Mouse (Mus musculus) WW6 (cell line): Measurements from ENCODE around the gene Huwe1.

ENCODE experiments used
- DNase-seq: peaks from one replicate; pipeline ENCODE4 v3.0.0-alpha.2; 2013; ENCODE audit warnings: low read depth, low spot score

Huwe1 gene

DNA sequence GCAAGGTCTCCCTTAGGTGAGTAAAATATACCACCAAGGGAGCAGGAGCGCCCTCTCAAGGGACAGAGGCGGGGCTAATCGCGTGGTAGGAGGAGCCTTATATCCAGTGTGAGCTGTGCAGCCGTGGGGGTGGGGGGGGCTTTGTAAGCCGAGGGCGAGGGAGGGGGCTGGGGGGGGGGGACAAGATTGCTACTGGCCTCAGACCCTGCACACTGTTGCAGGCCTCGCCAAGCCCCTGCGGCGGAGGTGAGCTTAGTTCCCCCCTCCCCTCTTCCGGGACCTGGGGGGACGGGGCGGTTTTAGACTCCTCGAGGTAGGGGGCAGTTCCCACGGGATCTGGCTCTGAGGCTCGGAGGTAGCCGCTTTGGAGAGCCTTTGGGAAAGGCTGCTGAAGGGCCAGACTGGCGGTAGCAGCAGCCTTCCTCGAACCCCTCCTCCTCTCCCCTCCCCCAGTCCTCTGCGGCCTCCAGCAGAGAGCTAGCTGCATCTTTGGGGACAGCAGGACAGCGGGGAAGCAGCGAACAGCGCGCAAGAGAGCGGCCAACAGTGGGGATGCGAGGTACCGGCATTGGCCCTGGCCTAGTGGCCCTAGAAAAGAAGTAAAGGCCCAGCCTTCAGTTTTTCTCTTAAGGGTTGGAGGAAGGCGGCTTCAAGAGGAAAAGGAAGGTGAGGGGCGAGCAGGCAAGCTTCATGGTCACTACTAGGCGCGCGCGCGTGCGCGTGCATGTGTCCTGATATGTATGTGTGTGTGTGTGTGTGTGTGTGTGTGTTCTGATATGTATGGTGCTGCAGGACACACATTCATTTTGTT, at the start of gene Huwe1:
Huwe1 (plus strand) TSS at position 107 of the 811 bp plus-strand sequence.
- DNase-seq = peak; percentile 20

DNA sequence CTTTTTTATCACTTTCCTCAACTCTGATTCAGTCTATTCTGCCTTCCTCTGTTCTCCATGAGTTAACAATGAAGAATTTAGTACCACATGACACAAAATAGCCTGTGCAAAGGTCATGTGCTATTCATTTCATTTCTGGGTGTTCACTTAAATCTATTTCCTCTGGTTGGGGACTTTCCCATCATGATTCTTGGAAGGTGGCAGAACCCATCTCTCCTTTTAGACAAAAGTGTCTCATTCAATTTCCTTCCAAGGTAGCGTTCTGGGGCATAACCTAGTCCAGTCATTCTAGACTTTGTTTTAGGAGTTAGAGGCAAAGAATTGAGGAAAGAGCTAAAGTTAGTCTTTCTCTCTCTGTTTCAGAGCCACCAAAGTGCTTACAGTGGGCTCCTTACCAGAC, 20.3 kb upstream of the Huwe1 start:
- no peak for DNase-seq

DNA sequence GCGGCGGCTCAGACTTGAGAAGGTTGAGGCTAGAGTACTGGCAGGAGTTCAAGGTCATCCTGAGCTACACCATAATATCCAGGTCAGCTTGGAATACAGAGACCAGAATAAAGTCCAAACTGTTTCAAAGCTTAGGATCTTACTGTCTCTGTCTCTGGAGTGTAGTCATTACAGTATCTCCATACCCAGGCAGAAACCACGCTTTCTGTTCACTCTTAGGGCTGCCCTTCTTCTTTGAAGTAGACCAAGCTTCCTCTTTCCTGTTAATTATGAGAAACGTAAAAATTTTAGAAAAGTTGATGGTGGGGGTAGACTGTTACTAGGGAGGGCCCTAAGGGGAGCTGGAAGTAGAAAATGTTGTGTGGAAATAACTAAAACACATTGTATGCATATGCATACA, 17.7 kb upstream of the Huwe1 start:
- DNase-seq = no peak

DNA sequence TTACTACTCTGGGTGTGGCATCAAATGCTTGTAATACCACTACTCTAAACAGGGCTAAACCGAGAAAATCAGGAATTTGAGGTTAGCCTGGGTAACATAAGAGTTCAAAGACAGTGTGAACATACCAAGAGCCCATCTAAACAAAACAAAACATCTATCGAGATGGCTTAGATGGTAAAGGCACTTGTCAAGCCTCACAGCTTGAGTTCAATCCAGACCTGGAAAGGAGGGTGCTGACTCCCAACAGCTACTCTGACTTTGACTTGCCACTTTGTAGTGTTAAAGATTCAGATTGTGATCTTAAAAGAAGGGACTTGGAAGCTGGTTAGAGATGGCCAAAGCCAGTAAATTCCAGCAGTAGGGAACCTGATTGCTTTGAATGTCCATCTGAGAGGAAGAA, 7.8 kb upstream of the Huwe1 start:
- peak; percentile 5 for DNase-seq

DNA sequence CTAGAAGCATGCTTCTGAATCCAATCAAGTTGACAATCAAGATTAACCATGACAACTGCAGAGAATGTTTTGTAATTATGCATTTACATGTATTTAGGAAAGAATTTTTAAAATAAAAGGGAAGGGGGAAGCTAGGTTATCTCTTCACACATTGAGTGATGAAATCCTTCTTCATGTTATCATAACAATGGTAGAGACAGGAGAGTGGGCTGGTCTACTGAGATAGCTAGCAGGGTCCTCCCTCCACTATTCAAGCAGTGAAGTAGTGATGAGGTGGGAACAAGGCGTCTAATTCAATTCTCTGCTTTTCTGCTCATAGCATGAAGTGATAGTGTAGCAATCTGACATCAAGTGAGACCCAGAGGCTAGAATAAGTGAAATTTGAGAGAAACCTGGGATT, 2.6 kb upstream of the Huwe1 start:
- DNase-seq = no peak

DNA sequence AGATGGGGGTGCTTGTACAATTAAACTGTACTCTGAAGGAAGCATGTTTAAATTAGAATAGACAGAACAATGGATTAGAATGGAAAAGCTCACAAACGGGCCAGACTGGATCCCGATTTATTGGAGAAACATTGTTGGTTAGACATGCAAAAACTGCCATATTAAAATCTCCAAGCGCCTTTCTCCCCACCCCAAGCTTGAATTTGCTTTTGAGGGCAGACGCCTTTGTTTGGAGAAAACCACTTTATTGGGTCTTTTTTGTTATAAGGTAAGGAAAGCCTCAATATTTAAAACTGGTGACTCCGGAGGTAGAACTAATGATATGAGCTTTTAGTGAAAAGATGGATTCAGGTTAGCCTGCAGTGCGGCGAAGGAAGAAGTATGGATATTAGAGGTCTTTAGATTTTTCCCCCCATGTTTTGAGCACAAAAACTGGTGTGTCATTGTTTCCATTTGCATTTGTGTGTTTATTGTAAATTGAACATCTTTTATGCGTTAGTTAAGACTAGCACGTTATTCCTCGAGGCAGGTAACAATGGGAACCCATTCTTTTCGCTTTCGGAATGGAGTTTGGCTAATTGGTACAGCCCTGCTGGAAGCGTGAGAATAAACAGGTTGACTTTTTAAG, 1.8 kb downstream of the Huwe1 start:
- no peak for DNase-seq

DNA sequence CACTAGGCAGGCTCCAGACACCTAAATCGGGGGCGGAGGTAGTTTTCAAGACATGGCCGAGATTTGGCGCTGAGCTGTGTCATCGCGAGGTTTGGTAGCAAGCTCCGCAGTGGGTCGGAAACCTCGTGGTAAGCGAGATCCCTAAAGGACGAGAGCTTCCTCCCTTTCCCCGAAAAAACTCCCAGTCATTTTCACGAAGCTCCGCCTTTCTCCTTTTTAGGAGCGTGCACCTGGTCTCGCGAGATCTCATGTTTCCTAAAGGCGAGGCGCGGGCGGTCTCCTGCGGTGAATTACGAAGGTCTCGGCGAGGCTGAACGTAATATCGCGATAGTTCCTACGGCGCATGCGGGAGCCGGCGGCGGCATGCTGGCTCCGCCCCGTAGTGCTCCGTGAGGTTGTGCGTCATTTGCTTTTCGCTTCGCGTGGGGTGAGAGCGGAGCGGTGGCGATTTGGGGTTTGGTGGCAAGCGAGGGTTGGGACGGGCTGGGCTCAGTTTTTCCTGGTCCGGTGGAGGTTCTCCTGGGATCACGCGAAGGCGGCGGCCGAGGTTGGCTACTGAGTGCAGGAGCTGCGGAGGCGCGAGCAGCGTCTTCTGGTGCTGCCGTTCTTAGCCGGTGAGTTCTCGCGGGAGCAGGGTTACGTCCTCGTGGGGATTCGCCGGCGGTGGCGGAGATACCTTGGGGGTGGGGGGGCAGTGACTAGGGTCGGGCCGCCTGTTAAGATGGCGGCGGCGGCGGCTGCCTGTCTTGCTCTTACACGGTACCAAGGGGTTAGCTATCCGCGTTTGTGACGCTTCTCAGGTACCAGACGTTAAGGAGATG, 2.6 kb downstream of the Huwe1 start:
- peak; percentile 85 for DNase-seq

DNA sequence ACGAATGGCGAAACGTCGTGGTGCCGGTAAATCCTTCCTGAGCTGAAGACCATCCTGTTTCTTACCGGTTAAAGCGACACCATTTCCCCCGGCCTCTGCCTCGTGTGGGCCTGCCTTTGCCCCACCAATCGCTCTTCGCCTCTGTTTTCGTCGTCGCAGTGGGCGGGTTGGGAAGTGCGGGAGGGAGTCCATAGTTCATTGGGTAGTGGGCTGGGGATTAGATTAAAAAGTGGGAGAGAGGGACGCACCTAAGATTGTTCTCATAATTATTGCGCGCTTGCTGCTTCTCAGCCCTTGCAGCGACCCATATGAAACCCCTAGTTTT, 3.1 kb downstream of the Huwe1 start:
- no peak for DNase-seq

DNA sequence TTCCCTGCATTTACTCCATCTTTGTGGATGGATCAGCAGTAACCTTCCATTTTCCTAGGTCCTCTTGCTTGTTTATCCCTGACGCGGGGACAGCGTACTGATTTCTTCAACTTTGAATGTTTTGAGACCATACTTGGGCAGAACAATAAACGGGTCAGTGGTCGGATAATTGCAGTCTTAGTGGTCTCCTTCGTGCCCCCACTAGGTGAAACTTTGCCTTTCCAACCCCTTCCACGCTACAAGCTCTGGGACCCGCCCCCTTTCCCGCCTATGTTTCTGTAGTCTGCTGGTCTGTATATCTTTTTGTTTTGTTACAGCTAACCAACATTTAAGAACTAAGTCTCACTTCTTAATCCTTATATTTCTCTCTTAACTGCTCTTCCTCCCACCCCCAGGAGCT, 3.8 kb downstream of the Huwe1 start:
- DNase-seq = no peak

DNA sequence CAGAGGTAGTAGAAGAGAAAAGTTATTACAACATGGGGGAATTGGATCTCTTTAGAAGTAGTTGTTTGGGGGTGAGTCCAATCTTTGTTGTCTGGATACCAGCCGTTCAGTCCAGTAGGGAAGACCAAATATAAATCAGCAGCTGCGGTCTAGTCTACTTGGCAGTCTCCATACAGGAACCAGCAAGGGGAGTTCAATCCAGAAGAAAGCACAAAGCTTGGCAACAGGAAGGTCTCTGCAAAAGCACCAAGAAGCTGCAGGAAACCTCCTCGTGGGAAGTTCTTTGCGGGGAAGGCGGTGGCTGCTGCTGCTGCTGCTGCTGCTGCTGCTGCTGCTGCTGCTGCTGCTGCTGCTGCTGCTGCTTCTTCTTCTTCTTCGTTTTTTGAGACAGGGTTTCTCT, 10.9 kb downstream of the Huwe1 start:
- DNase-seq = no peak

DNA sequence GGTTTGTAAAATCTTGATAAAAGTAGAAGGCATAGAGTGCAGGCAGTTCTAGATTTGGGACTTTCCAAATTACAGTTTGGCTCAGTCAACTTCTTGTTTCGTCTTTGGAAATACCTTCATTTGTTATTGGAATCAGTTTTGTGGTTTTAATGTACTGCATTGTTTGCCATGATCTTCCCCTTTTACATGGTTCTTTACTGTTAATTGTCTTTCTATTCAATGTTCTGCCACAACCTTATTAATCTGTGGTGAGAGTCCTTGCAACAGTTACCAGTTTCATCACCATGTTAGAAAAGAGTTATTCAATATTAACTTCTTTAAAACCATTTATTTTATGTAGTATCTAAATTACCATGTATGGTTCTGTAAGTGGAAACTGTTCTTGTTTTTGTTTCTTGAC, 13.0 kb downstream of the Huwe1 start:
- no peak for DNase-seq

DNA sequence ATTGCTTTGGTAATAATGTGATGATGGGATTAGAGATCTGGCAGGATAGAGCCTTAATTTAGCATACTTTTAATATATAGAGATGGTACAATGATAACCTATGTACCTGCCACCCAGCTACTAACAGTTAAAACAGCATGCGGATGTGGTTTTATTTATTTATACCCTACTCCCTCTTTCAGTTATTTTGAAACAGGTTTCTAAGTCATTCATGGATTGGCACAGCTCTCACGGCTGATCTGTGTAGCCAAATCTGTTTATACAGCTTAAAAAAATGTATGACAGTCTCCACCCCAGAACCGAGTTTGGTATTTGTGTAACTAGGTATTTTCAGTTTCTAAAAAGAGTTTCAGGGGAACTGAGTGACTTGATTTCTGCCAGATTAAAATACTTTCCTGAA, 17.1 kb downstream of the Huwe1 start:
- DNase-seq = no peak

DNA sequence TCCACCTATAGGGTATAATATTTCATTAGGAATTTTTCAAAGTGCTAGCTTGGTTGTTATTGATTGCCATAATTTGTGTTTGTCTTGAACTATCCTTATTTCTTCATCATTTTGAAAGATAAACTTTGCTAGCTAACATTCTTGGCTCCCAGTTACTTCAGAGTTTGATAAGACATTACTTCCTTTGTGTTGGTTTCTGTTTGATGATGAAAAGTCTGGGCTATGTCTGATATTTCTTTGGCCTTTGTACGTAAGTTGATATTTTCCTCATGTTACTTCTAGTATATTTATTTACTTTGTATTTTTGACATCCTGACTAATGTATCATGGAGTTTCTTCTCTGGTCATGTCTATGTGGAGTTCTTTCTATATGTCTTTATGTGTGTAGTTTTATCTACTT, 28.4 kb downstream of the Huwe1 start:
- DNase-seq = no peak

DNA sequence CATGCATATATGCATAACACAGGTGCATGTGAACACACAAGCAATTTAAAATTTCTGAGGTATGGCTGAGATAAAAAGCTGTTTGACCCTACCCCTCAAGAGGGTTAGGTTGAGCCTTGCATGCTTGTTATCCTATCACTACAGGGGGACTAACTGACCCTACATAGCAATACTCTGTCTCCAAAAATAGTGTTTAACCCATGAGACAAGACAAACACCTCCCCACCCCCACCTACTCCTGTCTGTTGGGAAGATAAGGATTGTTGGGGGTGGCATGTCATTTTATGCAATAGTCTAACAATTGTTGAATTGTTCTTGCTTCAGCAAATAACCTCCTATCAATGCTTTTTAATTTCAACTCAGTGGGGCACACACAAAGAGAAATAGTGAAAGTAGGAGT, 30.7 kb downstream of the Huwe1 start:
- DNase-seq = no peak

DNA sequence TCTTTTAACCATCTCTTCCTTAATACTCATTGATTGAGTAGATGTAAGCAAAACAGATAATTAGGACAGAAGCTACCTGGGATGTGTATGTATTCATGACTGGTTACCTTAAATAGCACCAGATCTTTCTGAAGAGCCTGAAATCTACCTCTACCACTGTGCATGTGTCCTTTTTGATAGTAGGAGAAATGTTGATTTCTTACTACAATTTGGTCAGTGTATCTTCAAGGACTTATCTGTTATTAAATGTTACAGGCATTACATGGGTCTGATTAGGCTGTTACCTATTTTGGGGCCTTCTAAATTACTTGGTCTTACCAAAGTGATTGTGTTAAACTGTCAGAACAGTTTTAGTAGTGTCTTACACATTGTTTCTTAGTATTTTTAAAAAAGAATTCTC, 32.4 kb downstream of the Huwe1 start:
- DNase-seq = no peak

DNA sequence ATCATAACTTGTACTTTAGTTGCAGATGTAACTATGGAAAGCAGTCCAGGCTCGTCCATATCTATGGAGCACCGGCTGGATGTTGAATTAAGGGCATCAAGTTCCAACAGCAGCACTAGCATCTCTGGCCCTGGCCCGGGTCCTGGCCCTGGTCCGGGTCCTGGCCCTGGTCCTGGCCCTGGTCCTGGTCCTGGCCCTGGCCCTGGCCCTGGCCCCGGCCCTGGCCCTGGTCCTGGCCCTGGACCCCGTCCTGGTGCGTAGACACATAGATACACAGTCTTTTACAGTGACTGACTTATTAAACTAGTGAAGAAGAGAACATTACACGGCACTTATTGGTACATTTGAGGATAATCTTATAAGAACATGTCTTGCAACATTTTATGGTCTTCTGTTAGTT, 58.8 kb downstream of the Huwe1 start:
- no peak for DNase-seq

DNA sequence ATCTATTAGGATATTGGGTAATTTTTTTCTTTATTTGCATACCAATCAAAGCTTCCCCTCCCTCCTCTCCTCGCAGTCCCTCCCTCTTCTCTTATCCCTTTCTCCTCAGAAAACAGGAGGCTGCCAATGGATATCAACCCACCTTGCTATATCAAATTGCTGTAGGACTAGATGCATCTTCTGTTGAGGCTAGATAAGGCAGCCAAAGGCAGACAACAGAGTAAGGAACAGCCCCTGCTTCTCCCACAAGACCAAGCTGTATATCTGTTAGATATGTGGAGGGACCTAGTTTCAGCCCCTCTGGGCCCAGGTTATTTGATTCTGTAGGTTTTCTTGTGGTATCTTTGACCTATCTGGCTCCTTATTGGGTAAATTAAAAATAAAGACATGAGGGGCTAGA, 110.1 kb downstream of the Huwe1 start:
- DNase-seq = no peak

DNA sequence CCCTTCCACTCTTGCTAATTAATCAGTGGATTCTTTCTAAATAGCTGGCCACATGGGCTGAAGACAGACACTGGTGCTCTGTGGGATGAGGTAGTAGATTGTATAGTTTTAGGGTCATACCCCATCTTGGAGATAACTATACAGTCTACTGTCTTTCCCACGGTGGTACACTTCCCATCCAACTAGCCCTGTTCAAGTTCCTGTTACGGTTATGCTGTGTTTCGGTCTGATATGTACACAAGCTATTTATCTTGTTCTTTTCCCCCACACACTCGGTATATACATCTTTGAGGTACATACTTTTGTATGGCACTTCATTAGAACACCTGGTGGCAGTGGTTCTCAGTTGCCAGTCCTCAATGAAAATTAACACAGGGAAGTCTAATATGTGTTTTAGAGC, 111.7 kb downstream of the Huwe1 start:
- DNase-seq = no peak

DNA sequence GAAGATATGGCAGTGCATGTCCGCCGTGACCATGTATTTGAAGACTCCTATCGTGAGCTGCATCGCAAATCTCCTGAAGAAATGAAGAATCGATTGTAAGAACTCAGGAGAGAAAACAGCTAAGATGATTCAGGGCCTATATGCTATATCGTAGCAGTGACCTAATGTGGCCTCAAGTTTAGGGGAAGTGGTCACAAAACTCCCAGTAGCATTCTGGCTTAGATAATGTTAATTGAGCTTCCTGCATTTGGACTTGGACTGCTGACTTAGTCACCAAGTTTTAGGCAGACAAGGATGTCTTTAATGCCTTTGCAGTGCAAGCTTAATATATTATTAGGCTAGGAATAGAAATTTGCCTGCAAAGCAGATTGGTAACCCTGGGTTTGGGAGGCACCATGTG, 128.8 kb downstream of the Huwe1 start:
- no peak for DNase-seq

DNA sequence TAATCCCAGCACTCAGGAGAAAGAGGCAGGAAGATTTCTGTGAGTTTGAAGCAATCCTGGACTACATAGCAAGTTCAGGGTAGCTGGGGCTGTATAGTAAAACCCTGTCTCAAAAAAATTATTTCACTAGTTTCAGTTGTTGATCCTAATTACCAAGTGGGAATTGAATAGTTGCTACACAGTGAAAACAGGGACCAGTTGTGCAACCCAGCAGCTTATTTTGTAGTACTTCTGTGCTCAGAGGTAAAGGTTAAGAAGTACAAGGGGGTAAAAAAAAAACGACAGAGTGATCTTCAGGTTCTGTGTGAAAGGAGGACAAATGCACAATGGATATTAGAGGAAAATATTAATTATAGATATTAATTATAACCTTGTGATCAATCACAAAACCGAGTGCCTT, 138.2 kb downstream of the Huwe1 start:
- no peak for DNase-seq

DNA sequence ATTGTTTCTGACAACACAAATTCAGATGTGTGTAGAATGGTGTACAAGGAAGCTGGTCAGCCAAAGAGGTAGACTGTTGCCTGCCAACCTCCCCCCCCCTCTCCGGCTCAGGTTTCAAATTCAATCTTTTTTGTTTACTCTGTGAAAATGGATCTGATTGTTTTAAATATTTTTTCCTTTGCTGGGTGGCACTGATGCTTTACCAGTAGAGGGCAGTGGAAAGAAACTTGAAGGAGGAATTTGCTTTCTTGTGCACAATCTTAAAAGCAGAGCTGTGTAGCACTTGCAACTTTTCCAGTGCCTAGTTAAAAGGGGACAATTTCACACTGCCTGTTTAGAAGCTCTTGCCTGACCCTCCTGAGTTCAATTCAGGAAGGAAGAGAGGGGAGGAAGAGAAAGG, 146.4 kb downstream of the Huwe1 start:
- DNase-seq = no peak

DNA sequence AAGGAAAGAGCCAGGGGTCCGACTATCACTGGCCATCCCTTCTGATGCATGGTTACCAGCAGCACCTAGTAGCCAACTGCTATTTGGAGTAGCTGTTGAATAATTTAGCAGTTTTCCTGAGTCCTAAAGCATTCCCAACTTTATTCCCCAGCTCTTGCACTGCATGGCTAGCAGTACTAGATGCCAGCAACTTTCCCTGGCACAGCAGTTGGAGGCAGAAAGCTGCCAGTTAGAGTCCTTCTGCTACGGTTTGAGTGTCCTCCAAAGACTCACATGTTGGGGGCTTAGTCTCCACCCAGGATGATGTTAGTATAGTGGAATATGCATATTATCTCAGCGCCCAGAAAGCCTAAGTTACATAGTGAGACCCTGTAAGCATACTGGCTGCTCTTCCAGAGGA, 147.2 kb downstream of the Huwe1 start:
- no peak for DNase-seq

DNA sequence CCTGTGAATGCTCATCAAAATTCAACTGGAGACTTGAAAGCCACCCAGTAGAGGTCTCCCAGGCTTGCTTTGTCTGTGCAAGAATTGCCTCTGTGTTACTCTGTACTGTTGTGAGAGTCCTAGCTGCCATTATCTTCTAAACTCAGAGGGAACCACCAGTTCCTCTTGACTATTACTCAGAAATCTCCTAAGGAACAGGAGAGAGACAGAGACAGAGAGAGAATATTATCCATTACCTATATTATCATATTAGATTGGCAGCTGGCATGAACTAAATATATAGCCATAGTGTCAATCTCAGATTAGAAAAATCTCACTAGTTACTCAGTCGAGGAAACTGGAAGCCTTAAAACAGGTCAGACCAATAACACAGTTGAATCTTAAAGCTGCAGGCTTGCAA, 149.6 kb downstream of the Huwe1 start:
- DNase-seq = no peak
